Mouse (Mus musculus) small intestine, adult 2 months (tissue): ENCODE results near the gene Crtam.

ENCODE experiments used
- CTCF ChIP-seq: fragments of 200-500 bp; IDR thresholded peaks from 2 replicates; pipeline ENCODE4 v1.5.1; 2012; ENCODE audit warnings: low read depth, mild to moderate bottlenecking, control low read depth, inconsistent platforms, low read length, moderate library complexity, mixed read lengths; ENCODE audit not compliant: insufficient replicate concordance, insufficient read length; ENCODE audit errors: extremely low read depth
- POLR2A ChIP-seq: fragments of 200-500 bp; IDR thresholded peaks from 2 replicates; pipeline ENCODE4 v1.6.1; 2012; ENCODE audit warnings: low read depth, mild to moderate bottlenecking, control low read depth, inconsistent platforms, low read length, moderate library complexity

DNA sequence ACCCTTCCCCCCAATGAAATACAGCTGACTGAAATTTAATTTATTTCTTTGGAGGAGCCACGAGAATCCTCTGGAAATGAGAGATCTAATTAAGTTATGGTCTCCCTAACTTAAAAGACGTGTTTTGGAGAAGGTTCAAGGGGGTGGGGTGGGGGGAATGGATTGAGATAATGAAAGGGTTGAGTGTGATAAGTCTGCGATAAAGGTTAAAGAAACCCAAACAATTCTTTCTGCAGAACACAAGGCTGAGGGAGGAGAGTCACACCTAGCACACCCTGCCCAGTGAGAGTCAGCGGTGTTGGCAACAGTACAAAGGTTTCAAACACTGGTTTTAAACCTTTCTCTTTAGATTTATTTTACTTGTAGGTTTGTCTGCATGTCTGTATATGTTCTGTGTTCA is 49.0 kb upstream of the Crtam start:
- TF ChIP-seq POLR2A (no peak), CTCF (no peak)
